Mouse (Mus musculus): ENCODE results near the gene Tmem150c. TPM values are rescaled to one million over a fixed set of nuclear protein-coding genes. Genes with fewer than 3 reads are reported as not detected.

The Tmem150c gene
- total and polyA plus RNA-seq, 3 experiments, result 3.9 to 7.7 (median 6.3) TPM

DNA sequence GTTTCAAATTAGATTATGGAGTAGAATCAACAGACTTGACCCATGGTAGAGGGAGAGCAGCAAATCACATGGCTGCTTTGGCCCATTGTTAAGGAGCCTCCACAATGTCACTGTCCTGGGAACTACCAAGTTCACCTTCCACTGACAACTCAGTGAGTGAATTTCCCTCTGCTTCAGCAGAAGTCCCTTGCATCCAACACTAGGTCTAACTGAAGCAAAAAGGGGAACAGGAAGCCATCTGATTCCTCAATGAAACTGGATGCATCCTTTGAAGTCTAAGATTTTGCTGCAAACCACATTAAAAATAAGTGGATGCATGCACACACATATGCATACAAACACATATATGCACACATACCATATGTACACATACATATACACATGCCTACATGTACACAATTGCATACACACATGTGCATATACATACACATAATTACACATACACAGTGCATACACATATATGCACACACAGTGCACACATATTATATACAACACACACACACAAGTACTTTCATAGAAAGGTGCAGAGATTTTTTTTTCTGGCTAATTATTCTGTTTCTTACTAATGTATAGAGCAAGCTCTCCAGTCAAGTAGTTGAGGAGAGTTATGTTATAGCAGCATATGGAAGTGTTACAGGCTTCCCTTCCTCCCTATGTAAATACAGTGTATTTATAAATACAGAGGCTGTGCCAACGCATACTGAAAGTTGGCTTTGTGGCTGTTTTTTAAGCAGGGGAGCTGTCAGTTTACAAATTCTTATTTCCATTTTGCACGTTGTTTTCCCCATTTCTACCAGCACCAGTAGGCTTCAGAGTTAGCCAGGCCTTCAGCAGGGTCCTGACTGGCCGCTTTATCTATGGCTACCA lies 27.7 kb upstream of the Tmem150c start:
- Histone ChIP-seq H3K36me3 (ENCODE audit: control insufficient read depth, insufficient read depth, low read length) (no peaks in the 10 kb centered on the region), H3K4me1 (ENCODE audit: control insufficient read depth, insufficient read depth, low read length) (no peaks in the 10 kb centered on the region), H3K79me2 (replicated peaks; ENCODE audit: control insufficient read depth, insufficient read depth, low read length) (no peaks in the 10 kb centered on the region), H3K4me3 (no peak overlapping the region), H3K27ac (no peak overlapping the region), H3K9ac (ENCODE audit: low read depth, low read length) (no peak overlapping the region), H3K27me3 (ENCODE audit: control insufficient read depth, insufficient read depth, low read length) (peaks cover 2% of the 10 kb centered on the region; the same call in 1 of the 2 replicates)
- no peak for TF ChIP-seq POLR2A (IDR thresholded peaks at IDR 0.05; ENCODE audit: insufficient read depth, low read depth, low read length)
- TF ChIP-seq CTCF (IDR thresholded peaks at IDR 0.05), result no peak
- no peak for TF ChIP-seq EP300 (IDR thresholded peaks at IDR 0.05; ENCODE audit: insufficient read depth, low read depth, low read length)
- 70% methylated on average over 3 of the region's 3 CpGs for WGBS
- intact Hi-C loops (cut with DNase I), result no loop called here
- no peak for DNase-seq

DNA sequence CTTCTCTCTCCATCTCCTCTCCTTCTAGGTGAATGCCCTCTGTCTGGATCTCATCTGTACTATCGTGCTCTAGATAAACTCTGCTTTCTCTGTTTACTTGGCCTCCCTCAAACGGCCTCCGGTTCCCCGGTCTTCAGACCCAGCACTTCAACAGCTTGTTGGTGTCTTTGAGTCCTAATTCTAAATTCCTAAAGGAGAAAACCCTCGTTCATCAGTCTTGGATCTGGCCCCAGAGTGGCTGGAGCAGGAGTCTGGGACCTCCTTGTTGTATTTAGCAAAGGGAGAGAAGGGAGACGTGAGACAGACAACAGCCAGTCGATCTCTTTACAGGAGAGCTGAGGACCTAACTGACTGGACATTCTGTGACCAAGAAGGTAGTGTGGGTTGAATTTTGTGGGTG lies 27.0 kb upstream of the Tmem150c start:
- no peak overlapping the region for H3K4me3 ChIP-seq
- intact Hi-C loops (cut with DNase I), result no loop called here
- no peaks in the 10 kb centered on the region for H3K36me3 ChIP-seq (ENCODE audit: control insufficient read depth, insufficient read depth, low read length)
- H3K27ac ChIP-seq, result no peak overlapping the region
- TF ChIP-seq EP300 (IDR thresholded peaks at IDR 0.05; ENCODE audit: insufficient read depth, low read depth, low read length) (no peak), POLR2A (IDR thresholded peaks at IDR 0.05; ENCODE audit: insufficient read depth, low read depth, low read length) (no peak), CTCF (IDR thresholded peaks at IDR 0.05) (no peak)
- no peak for DNase-seq
- H3K4me1 ChIP-seq (ENCODE audit: control insufficient read depth, insufficient read depth, low read length), result no peaks in the 10 kb centered on the region
- no peaks in the 10 kb centered on the region for H3K79me2 ChIP-seq (replicated peaks; ENCODE audit: control insufficient read depth, insufficient read depth, low read length)
- WGBS, result 58% methylated on average over 7 of the region's 7 CpGs
- peaks cover 2% of the 10 kb centered on the region; the same call in 1 of the 2 replicates for H3K27me3 ChIP-seq (ENCODE audit: control insufficient read depth, insufficient read depth, low read length)
- no peak overlapping the region for H3K9ac ChIP-seq (ENCODE audit: low read depth, low read length)

DNA sequence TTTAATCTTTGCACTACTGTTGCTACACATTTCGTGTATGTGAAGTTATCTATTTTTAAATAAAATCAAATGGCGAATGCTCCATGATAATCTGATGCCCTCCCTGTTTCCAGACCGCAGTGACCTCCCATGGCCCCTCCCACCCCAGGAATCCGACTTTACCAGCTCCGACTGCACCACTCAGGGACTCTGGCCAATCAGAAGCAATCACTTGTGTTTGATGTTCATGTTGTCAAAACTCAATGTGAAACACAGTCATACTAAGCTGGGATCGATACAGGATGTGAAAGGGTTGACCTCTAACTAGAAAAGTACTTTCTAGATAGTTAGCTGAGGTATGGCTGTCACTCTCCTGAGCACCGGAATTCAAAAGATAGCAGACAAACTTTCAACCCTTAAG lies 26.3 kb upstream of the Tmem150c start:
- intact Hi-C loops (cut with DNase I), result no loop called here

DNA sequence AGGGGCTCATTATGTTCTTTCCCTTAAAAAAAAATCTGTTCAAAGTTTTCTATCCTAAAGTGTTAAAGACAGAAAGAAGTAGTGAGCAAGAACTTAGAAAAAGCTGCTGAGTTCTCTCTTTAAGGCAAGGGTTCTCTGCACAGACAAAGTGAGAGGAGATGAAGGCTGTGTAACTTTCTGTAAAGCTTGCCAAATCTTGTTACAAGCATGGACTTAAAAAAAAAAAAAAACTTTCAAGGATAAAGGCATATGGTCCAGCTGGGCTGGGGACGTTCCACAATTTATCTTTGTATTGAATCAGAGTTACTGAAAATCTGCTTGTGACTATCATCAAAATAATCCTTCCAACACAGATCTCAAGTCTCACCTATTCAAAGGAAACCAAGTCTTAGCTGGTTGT lies 21.4 kb upstream of the Tmem150c start:
- Histone ChIP-seq H3K4me1 (ENCODE audit: control insufficient read depth, insufficient read depth, low read length) (no peaks in the 10 kb centered on the region), H3K27me3 (ENCODE audit: control insufficient read depth, insufficient read depth, low read length) (peaks cover 2% of the 10 kb centered on the region; the same call in 1 of the 2 replicates), H3K79me2 (replicated peaks; ENCODE audit: control insufficient read depth, insufficient read depth, low read length) (no peaks in the 10 kb centered on the region), H3K36me3 (ENCODE audit: control insufficient read depth, insufficient read depth, low read length) (no peaks in the 10 kb centered on the region), H3K4me3 (no peak overlapping the region), H3K27ac (no peak overlapping the region), H3K9ac (ENCODE audit: low read depth, low read length) (no peak overlapping the region)
- TF ChIP-seq CTCF (IDR thresholded peaks at IDR 0.05) (no peak), POLR2A (IDR thresholded peaks at IDR 0.05; ENCODE audit: insufficient read depth, low read depth, low read length) (no peak), EP300 (IDR thresholded peaks at IDR 0.05; ENCODE audit: insufficient read depth, low read depth, low read length) (no peak)
- WGBS, result 50% methylated on average over 1 of the region's 1 CpGs
- intact Hi-C loops (cut with DNase I), result no loop called here
- no peak for DNase-seq

More for the DNA sequence above, 26.3 kb upstream of the Tmem150c start:
- Histone ChIP-seq H3K79me2 (replicated peaks; ENCODE audit: control insufficient read depth, insufficient read depth, low read length) (no peaks in the 10 kb centered on the region), H3K36me3 (ENCODE audit: control insufficient read depth, insufficient read depth, low read length) (no peaks in the 10 kb centered on the region), H3K27ac (no peak overlapping the region), H3K4me1 (ENCODE audit: control insufficient read depth, insufficient read depth, low read length) (no peaks in the 10 kb centered on the region), H3K4me3 (no peak overlapping the region), H3K27me3 (ENCODE audit: control insufficient read depth, insufficient read depth, low read length) (peaks cover 2% of the 10 kb centered on the region; the same call in 1 of the 2 replicates), H3K9ac (ENCODE audit: low read depth, low read length) (no peak overlapping the region)
- DNase-seq, result no peak
- TF ChIP-seq CTCF (IDR thresholded peaks at IDR 0.05), result no peak
- TF ChIP-seq POLR2A (IDR thresholded peaks at IDR 0.05; ENCODE audit: insufficient read depth, low read depth, low read length), result no peak
- TF ChIP-seq EP300 (IDR thresholded peaks at IDR 0.05; ENCODE audit: insufficient read depth, low read depth, low read length), result no peak
- WGBS, result 18% methylated on average over 7 of the region's 7 CpGs

DNA sequence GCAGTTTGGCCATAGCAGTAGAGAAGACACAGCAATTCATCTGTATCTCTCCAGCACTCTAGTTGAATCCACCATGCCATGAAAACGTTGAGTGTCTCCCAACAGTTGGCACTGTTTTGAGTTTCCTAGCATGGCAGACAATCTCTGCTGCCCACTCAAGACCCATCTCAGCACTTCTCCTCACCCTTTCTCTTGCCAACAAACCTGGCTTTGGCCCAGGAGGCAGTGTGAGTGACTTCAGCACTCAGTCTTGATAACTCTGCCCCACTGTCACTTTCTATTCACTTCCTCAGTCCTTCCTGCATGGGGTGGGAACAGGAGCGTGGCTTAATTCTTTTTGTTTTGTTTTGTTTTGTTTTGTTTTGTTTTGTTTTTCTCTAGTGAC lies 19.2 kb upstream of the Tmem150c start:
- Histone ChIP-seq H3K4me3 (no peak overlapping the region), H3K79me2 (replicated peaks; ENCODE audit: control insufficient read depth, insufficient read depth, low read length) (no peaks in the 10 kb centered on the region), H3K27me3 (ENCODE audit: control insufficient read depth, insufficient read depth, low read length) (no peaks in the 10 kb centered on the region), H3K36me3 (ENCODE audit: control insufficient read depth, insufficient read depth, low read length) (no peaks in the 10 kb centered on the region), H3K4me1 (ENCODE audit: control insufficient read depth, insufficient read depth, low read length) (no peaks in the 10 kb centered on the region), H3K27ac (no peak overlapping the region), H3K9ac (ENCODE audit: low read depth, low read length) (no peak overlapping the region)
- WGBS, result 37% methylated on average over 2 of the region's 2 CpGs
- no peak for TF ChIP-seq CTCF (IDR thresholded peaks at IDR 0.05)
- no peak for TF ChIP-seq EP300 (IDR thresholded peaks at IDR 0.05; ENCODE audit: insufficient read depth, low read depth, low read length)
- TF ChIP-seq POLR2A (IDR thresholded peaks at IDR 0.05; ENCODE audit: insufficient read depth, low read depth, low read length), result no peak
- no peak for DNase-seq
- intact Hi-C loops (cut with DNase I), result no loop called here

DNA sequence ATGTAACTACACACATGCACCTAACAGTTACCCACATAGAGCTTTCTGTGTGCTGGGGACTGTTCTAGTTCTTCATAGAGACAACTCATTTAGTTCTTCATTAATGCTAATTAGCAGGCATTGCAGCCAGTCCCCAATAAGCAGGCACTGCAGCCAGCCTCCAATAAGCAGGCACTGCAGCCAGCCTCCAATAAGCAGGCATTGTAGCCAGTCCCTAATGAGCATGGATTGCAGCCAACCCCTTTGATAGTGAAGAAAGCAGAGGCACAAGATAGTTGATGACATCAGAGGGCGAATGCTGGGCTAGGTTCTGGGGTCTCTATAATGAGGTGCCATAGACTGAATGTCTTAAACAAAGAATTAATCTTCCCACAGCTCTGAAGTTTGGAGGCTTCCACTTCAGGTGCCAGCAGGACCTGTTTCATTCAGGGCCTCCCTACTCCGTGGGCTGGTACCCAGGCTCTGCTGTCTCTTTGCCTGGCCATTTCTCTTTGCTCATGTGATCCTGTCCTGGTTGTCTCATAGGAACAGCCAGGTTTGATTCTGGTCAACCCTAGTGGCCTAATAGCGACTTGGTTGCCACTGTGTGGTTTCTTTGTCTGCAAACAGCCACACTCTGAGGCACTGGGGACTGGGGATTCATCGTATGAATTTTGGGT lies 18.6 kb upstream of the Tmem150c start:
- Histone ChIP-seq H3K4me3 (no peak overlapping the region), H3K9ac (ENCODE audit: low read depth, low read length) (no peak overlapping the region), H3K36me3 (ENCODE audit: control insufficient read depth, insufficient read depth, low read length) (no peaks in the 10 kb centered on the region), H3K79me2 (replicated peaks; ENCODE audit: control insufficient read depth, insufficient read depth, low read length) (no peaks in the 10 kb centered on the region), H3K27me3 (ENCODE audit: control insufficient read depth, insufficient read depth, low read length) (no peaks in the 10 kb centered on the region), H3K4me1 (ENCODE audit: control insufficient read depth, insufficient read depth, low read length) (no peaks in the 10 kb centered on the region), H3K27ac (no peak overlapping the region)
- DNase-seq, result no peak
- TF ChIP-seq POLR2A (IDR thresholded peaks at IDR 0.05; ENCODE audit: insufficient read depth, low read depth, low read length) (no peak), EP300 (IDR thresholded peaks at IDR 0.05; ENCODE audit: insufficient read depth, low read depth, low read length) (no peak), CTCF (IDR thresholded peaks at IDR 0.05) (no peak)
- intact Hi-C loops (cut with DNase I), result no loop called here
- WGBS, result 82% methylated on average over 4 of the region's 4 CpGs

Measured in heart, adult 2 months (tissue).